Mouse (Mus musculus) embryonic facial prominence, embryonic 12.5 days (tissue): ENCODE data around the gene Wasf1. TPM values are rescaled to one million over a fixed set of nuclear protein-coding genes. Genes with fewer than 3 reads are reported as not detected.
A peak's percentile ranks its signal among the peaks of the same experiment; 100 is the strongest.

ENCODE experiments used
- ATAC-seq: fragments of 200-750 bp; cut with Nextera tagmentation; 2 replicates; pipeline ENCODE4 v1.8.0; 2017; ENCODE audit not compliant: insufficient number of reproducible peaks, insufficient read depth, low FRiP score, low TSS enrichment
- H3K27ac ChIP-seq: fragments of 300-500 bp; sonication (generic); 2 replicates; pipeline ENCODE4 v1.5.1; 2016; ENCODE audit warnings: mild to moderate bottlenecking
- H3K27me3 ChIP-seq: fragments of 300-500 bp; sonication (generic); 2 replicates; pipeline ENCODE4 v1.6.1; 2016; ENCODE audit warnings: mild to moderate bottlenecking, moderate library complexity
- H3K36me3 ChIP-seq: fragments of 300-500 bp; sonication (generic); 2 replicates; pipeline ENCODE4 v1.6.1; 2016; ENCODE audit warnings: mild to moderate bottlenecking
- H3K4me1 ChIP-seq: fragments of 300-500 bp; sonication (generic); 2 replicates; pipeline ENCODE4 v1.6.1; 2016
- H3K4me2 ChIP-seq: fragments of 300-500 bp; sonication (generic); replicated peaks from 2 replicates; pipeline ENCODE4 v1.6.1; 2016; ENCODE audit warnings: mild to moderate bottlenecking, moderate library complexity
- H3K4me3 ChIP-seq: fragments of 300-500 bp; sonication (generic); 2 replicates; pipeline ENCODE4 v1.5.1; 2016; ENCODE audit warnings: mild to moderate bottlenecking
- H3K9ac ChIP-seq: fragments of 300-500 bp; sonication (generic); 2 replicates; pipeline ENCODE4 v1.6.1; 2016; ENCODE audit warnings: mild to moderate bottlenecking, moderate library complexity
- H3K9me3 ChIP-seq: fragments of 300-500 bp; sonication (generic); 2 replicates; pipeline ENCODE4 v1.6.1; 2016; ENCODE audit warnings: mild to moderate bottlenecking, moderate library complexity
- WGBS: fragments of 180-500 bp; shearing (Covaris S2); methylation state at CpG from one replicate; pipeline ENCODE4 v1.1.7; 2016; 5-methylcytosine and 5-hydroxymethylcytosine counted together
- polyA plus RNA-seq: library from polyadenylated mRNA; unstranded; fragments of >200 nt; fragmentation: Nextera tagmentation; extraction: Ambion mirVana; gene quantifications from 2 replicates; pipeline ENCODE4 v1.2.1, GENCODE M21; 2016

Wasf1 gene
- 31.8 and 32.5 TPM in 2 replicates for polyA plus RNA-seq

DNA sequence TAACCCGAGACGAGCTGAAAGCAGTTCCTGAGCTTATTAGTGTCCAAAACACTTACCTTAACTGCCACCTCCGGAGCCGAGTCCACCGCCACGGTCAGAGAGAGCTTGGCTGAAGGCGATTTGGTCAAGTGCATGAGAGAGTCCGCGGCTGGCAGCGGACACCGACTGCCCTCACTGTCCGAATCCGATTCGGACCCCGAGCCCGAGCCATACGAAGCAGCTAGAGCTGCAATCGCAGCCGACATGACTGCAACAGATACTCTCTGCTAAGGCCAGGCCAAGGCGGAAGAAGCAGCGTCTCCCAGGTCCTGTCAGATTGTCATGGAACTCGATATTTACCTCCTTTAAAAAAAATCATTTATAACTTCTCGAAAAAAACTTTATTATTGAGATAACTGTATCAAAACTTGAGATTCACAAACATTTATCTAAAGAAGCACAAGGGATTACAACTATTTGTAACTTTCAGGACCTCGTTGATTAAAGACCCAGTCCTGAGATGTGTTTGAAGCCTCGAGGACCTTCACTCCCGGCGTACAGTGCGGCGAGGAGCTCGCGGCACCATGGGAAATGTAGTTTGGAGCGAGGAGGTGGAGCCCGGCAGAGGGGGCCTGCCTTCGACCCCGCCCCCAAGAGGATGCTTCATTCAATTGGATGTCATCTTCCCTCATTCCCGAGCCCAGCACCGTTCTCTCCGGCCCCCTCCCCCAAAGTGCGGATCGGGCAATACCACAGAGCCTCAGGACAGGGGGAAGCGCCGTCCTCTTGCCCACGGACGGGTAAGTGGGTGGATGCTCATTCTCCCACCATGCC, at the start of gene Wasf1, which contains the start of gene Cdc40:
TSS of gene Wasf1 (plus strand) at position 645 of the 813 bp plus-strand sequence.
TSS of gene Cdc40 (minus strand) at position 481 of the 813 bp plus-strand sequence.
- Histone ChIP-seq H3K36me3 (no peaks in the 10 kb centered on the region), H3K4me1 (peaks cover 16% of the 10 kb centered on the region), H3K9me3 (no peaks in the 10 kb centered on the region), H3K9ac (peak within 1 kb of the TSS; percentile 90), H3K4me2 (peak within 1 kb of the TSS; percentile 64), H3K27ac (peak within 1 kb of the TSS; percentile 96), H3K27me3 (no peaks in the 10 kb centered on the region), H3K4me3 (peak within 1 kb of the TSS; percentile 78)
- ATAC-seq: peak; percentile 96
- WGBS: under 1% methylated on average over 44 of the region's 44 CpGs

DNA sequence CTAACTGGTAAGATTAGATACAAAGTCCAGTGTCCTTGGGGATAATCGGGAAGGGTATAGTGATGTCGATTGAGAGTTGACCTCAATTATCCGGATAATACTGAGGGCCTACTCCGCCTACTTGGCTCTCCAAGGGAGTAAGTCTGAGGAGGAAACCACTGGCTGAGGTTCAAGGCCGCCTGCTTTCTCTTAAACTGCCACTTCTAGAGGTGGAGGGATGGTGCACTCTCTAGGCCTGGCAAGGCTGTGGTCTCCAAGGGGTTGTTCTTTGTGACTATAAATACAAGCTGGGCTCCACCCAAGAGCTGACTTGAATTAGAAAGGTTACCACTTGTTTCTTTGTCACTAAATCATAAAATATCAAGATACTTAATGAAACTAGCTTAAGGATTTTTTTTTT, 43.2 kb upstream of the Wasf1 start:
- Histone ChIP-seq H3K4me2 (no peak overlapping the region), H3K9ac (no peak overlapping the region), H3K27me3 (no peaks in the 10 kb centered on the region), H3K4me3 (no peak overlapping the region), H3K27ac (no peak overlapping the region), H3K36me3 (peaks cover 43% of the 10 kb centered on the region), H3K4me1 (no peaks in the 10 kb centered on the region), H3K9me3 (no peaks in the 10 kb centered on the region)
- WGBS: 83% methylated on average over 5 of the region's 5 CpGs
- no peak for ATAC-seq

DNA sequence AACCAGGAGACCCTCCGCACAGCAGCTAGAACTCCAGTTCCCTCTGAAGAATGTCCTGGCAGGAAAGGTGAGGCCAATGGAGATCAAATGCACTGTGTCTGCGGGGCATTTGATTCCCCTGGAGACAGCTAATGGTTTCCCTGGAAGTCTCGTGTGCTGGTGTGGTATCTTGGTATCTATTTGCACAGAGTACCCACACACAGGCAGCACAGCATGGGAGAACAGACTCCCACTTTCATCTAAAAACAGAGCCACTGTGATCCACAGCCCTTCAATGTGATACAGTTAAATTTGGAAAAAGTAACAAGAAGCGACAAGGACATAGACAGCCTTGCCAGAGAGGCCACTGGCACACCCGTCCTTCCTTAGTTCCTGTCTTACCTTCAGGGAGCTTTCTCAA, 39.4 kb upstream of the Wasf1 start:
- H3K27me3 ChIP-seq: no peaks in the 10 kb centered on the region
- H3K4me1 ChIP-seq: no peaks in the 10 kb centered on the region
- peaks cover 46% of the 10 kb centered on the region for H3K36me3 ChIP-seq
- no peaks in the 10 kb centered on the region for H3K9me3 ChIP-seq
- no peak overlapping the region for H3K27ac ChIP-seq
- no peak for ATAC-seq
- 63% methylated on average over 5 of the region's 5 CpGs for WGBS
- H3K4me2 ChIP-seq: no peak overlapping the region
- H3K4me3 ChIP-seq: no peak overlapping the region
- H3K9ac ChIP-seq: no peak overlapping the region

DNA sequence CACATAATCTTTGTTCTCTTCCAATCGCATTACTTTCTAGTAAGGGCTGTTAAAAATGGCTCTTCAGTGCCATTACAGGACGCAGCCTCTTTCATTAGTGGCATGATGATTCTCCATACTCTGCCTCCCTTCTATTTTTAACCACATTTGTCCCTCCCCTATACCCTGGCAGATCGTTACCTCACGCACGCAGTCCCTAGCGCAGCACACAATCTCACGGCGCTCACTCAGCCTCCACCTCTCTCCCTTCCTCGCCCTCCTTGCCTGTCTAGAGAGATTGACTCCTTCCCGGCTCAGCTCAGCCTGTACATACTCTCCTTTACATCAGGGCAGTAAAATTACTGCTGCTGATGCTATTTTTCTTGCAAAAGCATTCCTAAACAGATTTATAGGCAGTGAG, 38.7 kb upstream of the Wasf1 start:
- Histone ChIP-seq H3K9me3 (no peaks in the 10 kb centered on the region), H3K4me2 (no peak overlapping the region), H3K27me3 (no peaks in the 10 kb centered on the region), H3K36me3 (peaks cover 48% of the 10 kb centered on the region), H3K9ac (no peak overlapping the region), H3K4me3 (no peak overlapping the region), H3K4me1 (no peaks in the 10 kb centered on the region), H3K27ac (no peak overlapping the region)
- no peak for ATAC-seq
- WGBS: 65% methylated on average over 10 of the region's 10 CpGs

DNA sequence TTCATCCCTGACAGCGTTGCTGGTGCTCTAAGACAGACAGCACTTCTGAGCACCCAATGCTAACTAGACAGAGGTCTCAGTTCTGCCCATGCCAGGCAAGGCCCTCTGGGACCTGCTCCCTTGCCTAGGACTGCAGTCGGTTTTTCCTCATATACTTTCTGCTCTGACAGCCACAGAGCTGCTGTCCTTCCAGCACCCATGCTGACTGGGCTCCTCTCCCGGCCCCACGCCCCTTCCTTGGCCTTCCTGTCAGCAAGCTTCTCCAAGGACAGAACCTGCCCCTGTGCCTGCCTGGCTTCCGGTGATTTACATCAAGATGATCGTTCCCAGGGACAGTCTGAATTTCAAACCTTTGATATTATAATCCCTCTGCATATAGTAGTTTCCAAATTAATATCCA, 37.6 kb upstream of the Wasf1 start:
- Histone ChIP-seq H3K4me2 (no peak overlapping the region), H3K36me3 (peaks cover 46% of the 10 kb centered on the region), H3K4me1 (no peaks in the 10 kb centered on the region), H3K27ac (no peak overlapping the region), H3K9ac (no peak overlapping the region), H3K9me3 (no peaks in the 10 kb centered on the region), H3K4me3 (no peak overlapping the region), H3K27me3 (no peaks in the 10 kb centered on the region)
- ATAC-seq: no peak
- 87% methylated on average over 6 of the region's 6 CpGs for WGBS

DNA sequence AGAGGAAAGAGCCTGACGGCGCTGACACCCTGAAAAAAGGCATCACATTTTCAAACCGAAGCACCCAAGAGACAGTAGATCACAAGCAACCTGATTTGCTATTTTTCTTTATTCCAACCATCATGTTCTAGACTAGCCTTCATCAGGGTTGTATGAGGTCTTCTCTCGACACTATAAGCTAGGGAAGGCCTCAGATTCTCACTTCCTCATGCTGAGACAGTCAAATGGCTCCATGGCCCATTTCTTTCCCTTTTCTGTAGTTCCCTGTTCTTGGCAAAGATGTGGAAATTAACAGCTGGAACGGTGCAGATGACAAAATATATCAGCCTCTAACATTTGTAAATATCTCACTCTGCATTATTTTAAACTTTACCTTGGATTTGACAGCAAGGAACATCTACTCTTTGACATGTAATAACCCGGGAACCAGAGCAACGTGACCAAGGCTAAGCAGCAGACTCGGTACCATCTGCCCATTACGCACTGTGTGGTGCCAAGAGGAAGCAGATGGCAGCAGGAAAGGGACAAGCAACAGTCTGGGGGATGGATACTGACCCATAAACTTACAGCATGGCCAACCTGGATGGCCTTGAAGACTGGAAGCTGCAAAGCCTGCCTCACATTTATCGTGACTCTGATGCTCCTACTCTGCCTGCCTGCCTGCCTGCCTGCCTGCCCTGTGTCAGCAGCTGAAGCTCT, 36.0 kb upstream of the Wasf1 start:
- no peak overlapping the region for H3K27ac ChIP-seq
- H3K9ac ChIP-seq: no peak overlapping the region
- H3K9me3 ChIP-seq: no peaks in the 10 kb centered on the region
- 94% methylated on average over 10 of the region's 10 CpGs for WGBS
- ATAC-seq: no peak
- H3K4me1 ChIP-seq: no peaks in the 10 kb centered on the region
- H3K27me3 ChIP-seq: no peaks in the 10 kb centered on the region
- no peak overlapping the region for H3K4me3 ChIP-seq
- peaks cover 31% of the 10 kb centered on the region for H3K36me3 ChIP-seq
- H3K4me2 ChIP-seq: no peak overlapping the region

DNA sequence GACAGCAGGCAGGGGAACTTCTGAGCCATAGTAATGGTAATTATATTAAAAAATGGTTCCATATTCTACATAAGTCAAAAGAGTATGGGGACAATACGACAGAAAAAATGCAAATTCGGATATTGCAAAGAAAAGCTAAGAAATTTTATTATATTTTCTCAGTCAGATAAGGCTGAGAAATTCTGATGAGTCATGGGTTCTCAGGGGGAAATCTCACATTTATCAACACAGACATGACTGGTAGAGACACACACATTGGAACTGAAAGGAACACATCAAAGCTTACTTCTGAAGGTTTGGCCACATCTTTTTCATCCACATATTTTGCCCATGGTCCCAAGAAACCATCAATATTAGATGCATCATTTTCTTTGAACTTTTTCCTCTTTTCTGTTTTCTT, 32.6 kb upstream of the Wasf1 start:
- no peaks in the 10 kb centered on the region for H3K4me1 ChIP-seq
- no peak overlapping the region for H3K4me3 ChIP-seq
- WGBS: 88% methylated on average over 2 of the region's 2 CpGs
- no peaks in the 10 kb centered on the region for H3K9me3 ChIP-seq
- H3K36me3 ChIP-seq: peaks cover 18% of the 10 kb centered on the region
- no peaks in the 10 kb centered on the region for H3K27me3 ChIP-seq
- ATAC-seq: no peak
- no peak overlapping the region for H3K27ac ChIP-seq
- H3K4me2 ChIP-seq: no peak overlapping the region
- H3K9ac ChIP-seq: no peak overlapping the region

DNA sequence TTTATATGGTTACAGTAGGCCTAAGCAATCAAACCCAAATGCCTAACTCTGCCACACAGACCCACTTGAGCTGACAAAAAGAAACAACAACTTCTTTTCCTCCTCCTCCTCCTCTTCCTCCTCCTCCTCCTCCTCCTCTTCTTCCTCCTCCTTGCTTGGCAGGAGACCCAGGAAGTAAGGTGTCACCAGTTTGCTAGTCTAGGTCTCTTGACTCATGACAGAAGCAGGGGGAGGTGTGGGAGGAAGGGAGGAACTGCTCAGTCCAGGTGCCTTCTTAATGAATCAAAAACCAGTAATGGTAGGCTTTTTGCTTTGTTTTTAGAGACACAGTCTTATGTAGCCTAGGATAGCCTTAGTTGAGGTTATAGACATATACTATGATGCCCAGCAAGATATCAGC, 32.1 kb upstream of the Wasf1 start:
- Histone ChIP-seq H3K36me3 (peaks cover 18% of the 10 kb centered on the region), H3K27me3 (no peaks in the 10 kb centered on the region), H3K4me2 (no peak overlapping the region), H3K27ac (no peak overlapping the region), H3K9me3 (no peaks in the 10 kb centered on the region), H3K4me1 (no peaks in the 10 kb centered on the region), H3K4me3 (no peak overlapping the region), H3K9ac (no peak overlapping the region)
- ATAC-seq: no peak

DNA sequence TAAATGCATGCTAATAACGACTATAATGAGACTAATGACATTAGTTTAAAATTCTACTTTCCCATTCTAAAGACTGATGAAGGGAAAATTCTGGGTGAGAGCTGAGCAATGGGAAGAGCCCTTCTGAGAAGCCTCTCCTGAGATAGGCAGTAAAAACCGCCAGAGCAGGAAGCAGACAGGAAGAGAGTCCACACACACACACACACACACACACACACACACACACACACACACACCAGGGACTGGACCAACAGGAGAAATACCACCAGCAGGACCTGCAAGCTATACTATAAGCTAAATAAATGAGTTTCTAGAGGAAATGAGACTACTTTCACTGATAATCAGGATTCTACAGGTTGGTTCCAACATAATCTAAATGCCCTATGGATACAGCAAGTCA, 27.7 kb upstream of the Wasf1 start:
- 56% methylated on average over 2 of the region's 2 CpGs for WGBS
- Histone ChIP-seq H3K4me2 (no peak overlapping the region), H3K4me3 (no peak overlapping the region), H3K27me3 (no peaks in the 10 kb centered on the region), H3K27ac (no peak overlapping the region), H3K4me1 (no peaks in the 10 kb centered on the region), H3K9ac (no peak overlapping the region), H3K9me3 (no peaks in the 10 kb centered on the region), H3K36me3 (no peaks in the 10 kb centered on the region; the same call in 1 of the 2 replicates)
- no peak for ATAC-seq

DNA sequence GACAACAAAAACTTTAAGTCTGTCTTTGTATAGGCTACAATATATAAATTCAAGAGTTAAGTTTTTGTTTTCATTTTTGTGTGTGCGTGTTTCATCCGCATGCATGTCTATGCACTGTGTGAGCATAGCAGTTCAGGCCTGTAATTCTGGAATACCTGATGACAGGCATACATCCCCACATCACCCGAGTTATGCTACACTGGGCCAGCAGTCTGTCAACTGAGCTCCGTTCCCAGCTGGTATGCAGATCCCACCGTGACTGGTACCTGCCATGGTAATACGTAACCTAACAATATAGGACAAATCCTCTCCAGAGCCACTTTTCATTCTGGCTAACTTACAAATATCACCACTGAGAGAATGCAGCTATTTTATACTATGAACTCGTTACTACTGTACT, 26.6 kb upstream of the Wasf1 start:
- no peak overlapping the region for H3K4me3 ChIP-seq
- H3K4me2 ChIP-seq: no peak overlapping the region
- no peaks in the 10 kb centered on the region for H3K27me3 ChIP-seq
- H3K36me3 ChIP-seq: no peaks in the 10 kb centered on the region; the same call in 1 of the 2 replicates
- no peaks in the 10 kb centered on the region for H3K4me1 ChIP-seq
- no peak overlapping the region for H3K9ac ChIP-seq
- no peak for ATAC-seq
- no peaks in the 10 kb centered on the region for H3K9me3 ChIP-seq
- 90% methylated on average over 7 of the region's 7 CpGs for WGBS
- H3K27ac ChIP-seq: no peak overlapping the region

DNA sequence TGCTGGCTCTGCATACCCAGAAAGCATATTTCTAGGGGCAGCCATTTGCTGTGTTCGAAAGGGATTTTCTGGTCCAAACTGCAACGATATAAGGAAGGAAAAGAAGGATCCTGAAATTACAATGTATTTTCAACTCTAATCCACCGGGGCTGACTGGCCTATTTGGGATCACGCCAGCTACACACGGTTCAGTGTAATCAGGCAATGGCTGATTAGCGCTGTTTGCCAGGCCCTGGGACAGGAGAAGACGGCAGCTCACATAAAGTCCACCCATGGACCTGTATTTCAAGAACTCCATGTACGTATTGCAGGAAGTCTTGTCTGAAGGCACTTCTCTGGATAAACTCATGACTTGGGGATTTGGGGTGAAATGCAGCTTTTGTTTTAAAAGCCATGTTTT, 25.7 kb upstream of the Wasf1 start:
- Histone ChIP-seq H3K4me1 (no peaks in the 10 kb centered on the region), H3K4me2 (no peak overlapping the region), H3K36me3 (no peaks in the 10 kb centered on the region; the same call in 1 of the 2 replicates), H3K9ac (no peak overlapping the region), H3K4me3 (no peak overlapping the region), H3K27me3 (no peaks in the 10 kb centered on the region), H3K9me3 (no peaks in the 10 kb centered on the region), H3K27ac (no peak overlapping the region)
- ATAC-seq: no peak
- 85% methylated on average over 8 of the region's 8 CpGs for WGBS

DNA sequence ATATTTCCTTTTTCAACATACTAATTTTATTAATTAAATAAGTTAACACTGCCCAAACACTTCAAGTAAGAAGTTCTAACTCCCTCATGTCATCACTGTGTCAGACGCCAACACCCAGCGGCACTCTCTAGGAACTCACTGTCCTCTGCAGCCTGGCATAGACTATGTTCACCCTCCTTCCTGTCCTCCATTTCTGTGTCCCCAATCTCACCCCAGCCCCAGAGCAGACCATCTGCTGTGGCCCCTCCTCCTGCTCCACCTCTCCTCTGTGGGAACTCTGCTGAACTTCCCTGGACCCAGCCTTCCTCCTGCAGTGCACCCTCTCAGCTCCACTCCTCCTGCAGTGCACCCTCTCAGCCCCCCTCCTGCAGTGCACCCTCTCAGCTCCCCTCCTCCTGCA, 15.2 kb upstream of the Wasf1 start:
- 100% methylated on average over 2 of the region's 2 CpGs for WGBS
- peaks cover 3% of the 10 kb centered on the region; the same call in 1 of the 2 replicates for H3K9me3 ChIP-seq
- H3K27ac ChIP-seq: no peak overlapping the region
- no peaks in the 10 kb centered on the region for H3K27me3 ChIP-seq
- no peak overlapping the region for H3K9ac ChIP-seq
- H3K36me3 ChIP-seq: peaks cover 6% of the 10 kb centered on the region
- no peak overlapping the region for H3K4me2 ChIP-seq
- H3K4me3 ChIP-seq: no peak overlapping the region
- ATAC-seq: no peak
- H3K4me1 ChIP-seq: no peaks in the 10 kb centered on the region
